Comparison of ENCODE assay signal across 10 mouse cellular contexts in genomic region chr7:34925208-34925607, GRCm38 (mm10). TPM values are rescaled to one million over a fixed set of nuclear protein-coding genes. Genes with fewer than 3 reads are reported as not detected.
DNase-seq lines count a peak whose midpoint lies in the region; ATAC-seq lines count a peak whose summit lies in the region.
"Had no signal": no experiment of that assay in that cellular context is flagged by ENCODE, and none has a peak within 500 bp of the region (broad histone marks: within the 10 kb centered on the region; RNA-seq: fewer than 3 reads in every experiment).

No protein-coding gene starts in this region.

- peak; percentile 53 for DNase-seq in gastrocnemius, postnatal 14 days
- no peak for DNase-seq in gastrocnemius, postnatal 36 days
- DNase-seq in left cerebral cortex, postnatal 4 days = peak; percentile 85
- no peak for DNase-seq in left cerebral cortex, adult 9 months (ENCODE audit: low spot score in 2 of 2)
- DNase-seq in adipocyte (ENCODE audit: low spot score) = peak; percentile 13
- DNase-seq in cerebellum, postnatal 14 days = peak; percentile 50 to 81
- no peak for DNase-seq in limb, embryonic 10.5 days (ENCODE audit: low spot score)

- no peaks in the 10 kb centered on the region for H3K27me3 ChIP-seq in limb, embryonic 10.5 days (ENCODE audit: low read depth, poor library complexity, severe bottlenecking)
- no peaks in the 10 kb centered on the region for H3K27me3 ChIP-seq in intestine, embryonic 15.5 days (replicated peaks)
- H3K27me3 ChIP-seq: lung, embryonic 15.5 days; stomach, embryonic 15.5 days had no signal

- intact Hi-C loops in gastrocnemius, postnatal 14 days (cut with DNase I; ENCODE audit: low total_unique reads) = no loop called here
- intact Hi-C loops in gastrocnemius, postnatal 36 days (cut with DNase I) = no loop called here
- intact Hi-C loops in left cerebral cortex, postnatal 4 days (cut with DNase I) = no loop called here

- H3K36me3 ChIP-seq in limb, embryonic 10.5 days = peaks cover 51% of the 10 kb centered on the region
- H3K36me3 ChIP-seq in intestine, embryonic 15.5 days = 0 out of 2 replicates have a peak, but pooled peaks cover 4% of the 10 kb centered on the region
- H3K36me3 ChIP-seq: lung, embryonic 15.5 days had no signal

- no peak overlapping the region for H3K27ac ChIP-seq in limb, embryonic 10.5 days
- no peak overlapping the region for H3K27ac ChIP-seq in intestine, embryonic 15.5 days
- H3K27ac ChIP-seq: lung, embryonic 15.5 days; stomach, embryonic 15.5 days had no signal

- no peak overlapping the region for H3K4me2 ChIP-seq in intestine, embryonic 15.5 days (replicated peaks)
- H3K4me2 ChIP-seq: lung, embryonic 15.5 days; stomach, embryonic 15.5 days had no signal

- no peak overlapping the region for H3K4me3 ChIP-seq in limb, embryonic 10.5 days
- H3K4me3 ChIP-seq in intestine, embryonic 15.5 days (replicated peaks) = no peak overlapping the region
- H3K4me3 ChIP-seq: lung, embryonic 15.5 days; stomach, embryonic 15.5 days had no signal

- no peak for ATAC-seq in intestine, embryonic 15.5 days

- H3K9me3 ChIP-seq in limb, embryonic 10.5 days (replicated peaks) = no peaks in the 10 kb centered on the region
- no peaks in the 10 kb centered on the region for H3K9me3 ChIP-seq in intestine, embryonic 15.5 days
- H3K9me3 ChIP-seq: lung, embryonic 15.5 days; stomach, embryonic 15.5 days had no signal

- peaks cover 5% of the 10 kb centered on the region; the same call in 1 of the 2 replicates for H3K4me1 ChIP-seq in limb, embryonic 10.5 days
- peaks cover 4% of the 10 kb centered on the region; the same call in 1 of the 2 replicates for H3K4me1 ChIP-seq in intestine, embryonic 15.5 days (replicated peaks)

- no peak overlapping the region for H3K9ac ChIP-seq in intestine, embryonic 15.5 days
- H3K9ac ChIP-seq: lung, embryonic 15.5 days; stomach, embryonic 15.5 days had no signal

- 91% methylated on average over 5 of the region's 5 CpGs for WGBS in limb, embryonic 10.5 days
- WGBS in intestine, embryonic 15.5 days = 70% methylated on average over 5 of the region's 5 CpGs

RNA-seq across cellular contexts. Expression of gene Pepd, which starts 13.0 kb away (rescaled TPM):
- total RNA-seq in gastrocnemius, postnatal 14 days (2021) = 10 to 100 TPM; 25.4 to 27.0 TPM
- 10 to 100 TPM; 25.6 to 27.0 TPM for total RNA-seq in gastrocnemius, postnatal 36 days (2021)
- total RNA-seq in left cerebral cortex, postnatal 4 days (2021) = 10 to 100 TPM; 40.0 to 41.7 TPM
- polyA plus RNA-seq in limb, embryonic 10.5 days (2016; fragmentation: Nextera tagmentation; extraction: Ambion mirVana) = 75.2 and 75.8 TPM in 2 replicates
- 91.4 and 95.6 TPM in 2 replicates for polyA plus RNA-seq in intestine, embryonic 15.5 days (2015; fragmentation: Nextera tagmentation; extraction: Ambion mirVana)

Comparison
In these comparisons a context has a peak if more than half of its experiments do, and no peak if none do; other contexts are left out.
1. DNase-seq: peak in gastrocnemius, postnatal 14 days (single experiment), left cerebral cortex, postnatal 4 days (single experiment), adipocyte (single experiment) and cerebellum, postnatal 14 days (2 of 2); none in gastrocnemius, postnatal 36 days (0 of 2), left cerebral cortex, adult 9 months (0 of 2) and limb, embryonic 10.5 days (single experiment).